Comparison of ENCODE assay signal across 16 mouse cellular contexts in genomic region chr11:6016797-6017395, GRCm38 (mm10). TPM values are rescaled to one million over a fixed set of nuclear protein-coding genes. Genes with fewer than 3 reads are reported as not detected.
DNase-seq lines count a peak whose midpoint lies in the region; ATAC-seq and TF ChIP-seq lines count a peak whose summit lies in the region.
"Had no signal": no experiment of that assay in that cellular context is flagged by ENCODE, and none has a peak within 500 bp of the region (broad histone marks: within the 10 kb centered on the region; RNA-seq: fewer than 3 reads in every experiment).

No protein-coding gene starts in this region.

- H3K27ac ChIP-seq in layer of hippocampus, adult 2 months, result peak overlapping the region; percentile 88
- H3K27ac ChIP-seq in midbrain, embryonic 13.5 days, result no peak overlapping the region
- no peak overlapping the region for H3K27ac ChIP-seq in midbrain, embryonic 11.5 days (ENCODE audit: low read depth, low read length)
- no peak overlapping the region for H3K27ac ChIP-seq in liver, embryonic 11.5 days (ENCODE audit: low read depth, low read length)
- H3K27ac ChIP-seq: hindbrain, embryonic 13.5 days; limb, embryonic 13.5 days; liver, embryonic 15.5 days; neural tube, embryonic 13.5 days; stomach, embryonic 15.5 days had no signal

- H3K4me1 ChIP-seq in midbrain, embryonic 13.5 days (replicated peaks), result peaks cover 9% of the 10 kb centered on the region; the same call in 1 of the 2 replicates
- H3K4me1 ChIP-seq in midbrain, embryonic 11.5 days (ENCODE audit: control insufficient read depth, insufficient read depth, low read length), result no peaks in the 10 kb centered on the region
- no peaks in the 10 kb centered on the region for H3K4me1 ChIP-seq in liver, embryonic 11.5 days (replicated peaks; ENCODE audit: control insufficient read depth, insufficient read depth, low read length)
- H3K4me1 ChIP-seq: limb, embryonic 13.5 days; liver, embryonic 15.5 days; stomach, embryonic 15.5 days had no signal

- WGBS in midbrain, embryonic 13.5 days, result 67% methylated on average over 9 of the region's 9 CpGs
- WGBS in midbrain, embryonic 11.5 days, result 70% methylated on average over 9 of the region's 9 CpGs
- WGBS in liver, embryonic 11.5 days, result 58% methylated on average over 9 of the region's 9 CpGs

- no peaks in the 10 kb centered on the region for H3K9me3 ChIP-seq in midbrain, embryonic 13.5 days
- H3K9me3 ChIP-seq in midbrain, embryonic 11.5 days (ENCODE audit: control insufficient read depth, low read length), result no peaks in the 10 kb centered on the region
- H3K9me3 ChIP-seq in liver, embryonic 11.5 days (ENCODE audit: control insufficient read depth, low read length), result no peaks in the 10 kb centered on the region
- H3K9me3 ChIP-seq: hindbrain, embryonic 13.5 days; limb, embryonic 13.5 days; liver, embryonic 15.5 days; stomach, embryonic 15.5 days had no signal

- H3K4me2 ChIP-seq in midbrain, embryonic 13.5 days (replicated peaks), result no peak overlapping the region
- H3K4me2 ChIP-seq in midbrain, embryonic 11.5 days, result no peak overlapping the region
- H3K4me2 ChIP-seq in liver, embryonic 11.5 days, result no peak overlapping the region
- H3K4me2 ChIP-seq: heart, embryonic 11.5 days; hindbrain, embryonic 13.5 days; limb, embryonic 13.5 days; liver, embryonic 15.5 days; neural tube, embryonic 13.5 days; stomach, embryonic 15.5 days had no signal

- no peaks in the 10 kb centered on the region for H3K27me3 ChIP-seq in midbrain, embryonic 13.5 days
- no peaks in the 10 kb centered on the region for H3K27me3 ChIP-seq in midbrain, embryonic 11.5 days (ENCODE audit: control insufficient read depth, insufficient read depth, low read length)
- no peaks in the 10 kb centered on the region for H3K27me3 ChIP-seq in liver, embryonic 11.5 days (replicated peaks; ENCODE audit: control insufficient read depth, insufficient read depth, low read length)
- H3K27me3 ChIP-seq: limb, embryonic 13.5 days; liver, embryonic 15.5 days; neural tube, embryonic 13.5 days; stomach, embryonic 15.5 days had no signal

- DNase-seq in cerebellum, adult 8-10 months, result peak; percentile 41
- no peak for DNase-seq in cerebellum, adult 9-10 months
- DNase-seq in layer of hippocampus, adult 2 months (ENCODE audit: low spot score in 2 of 2), result no peak
- DNase-seq in layer of hippocampus, adult 11-12 months (ENCODE audit: low spot score), result no peak
- no peak for DNase-seq in midbrain, embryonic 11.5 days (ENCODE audit: low spot score, missing footprints)
- DNase-seq in thymus, postnatal 36 days, result peak; percentile 34 to 62
- no peak for DNase-seq in liver, embryonic 11.5 days (ENCODE audit: low spot score)
- DNase-seq: kidney, adult 9 months; midbrain, embryonic 14.5 days had no signal

- no peak for TF ChIP-seq CTCF in layer of hippocampus, adult 2 months (conservative IDR thresholded peaks at IDR 0.05)

- peak overlapping the region; percentile 10; the same call in 1 of the 2 replicates for H3K9ac ChIP-seq in midbrain, embryonic 13.5 days (replicated peaks)
- H3K9ac ChIP-seq in midbrain, embryonic 11.5 days (ENCODE audit: low read length), result no peak overlapping the region
- H3K9ac ChIP-seq in liver, embryonic 11.5 days (ENCODE audit: low read depth, low read length), result no peak overlapping the region
- H3K9ac ChIP-seq: hindbrain, embryonic 13.5 days; limb, embryonic 13.5 days; liver, embryonic 15.5 days; neural tube, embryonic 13.5 days; stomach, embryonic 15.5 days had no signal

- peak overlapping the region; percentile 4; the same call in 1 of the 2 replicates for H3K4me3 ChIP-seq in layer of hippocampus, adult 2 months
- H3K4me3 ChIP-seq in midbrain, embryonic 13.5 days (replicated peaks), result no peak overlapping the region
- no peak overlapping the region for H3K4me3 ChIP-seq in midbrain, embryonic 11.5 days (ENCODE audit: low read depth, low read length)
- no peak overlapping the region for H3K4me3 ChIP-seq in liver, embryonic 11.5 days (ENCODE audit: low read depth, low read length)
- H3K4me3 ChIP-seq: hindbrain, embryonic 13.5 days; limb, embryonic 13.5 days; liver, embryonic 15.5 days; neural tube, embryonic 13.5 days; stomach, embryonic 15.5 days had no signal

- ATAC-seq in midbrain, embryonic 13.5 days, result no peak
- ATAC-seq in midbrain, embryonic 11.5 days (ENCODE audit: low FRiP score), result no peak
- ATAC-seq in liver, embryonic 11.5 days (replicated peaks; ENCODE audit: low FRiP score), result no peak

- H3K36me3 ChIP-seq in midbrain, embryonic 13.5 days, result peaks cover 1% of the 10 kb centered on the region; the same call in 1 of the 2 replicates
- H3K36me3 ChIP-seq in midbrain, embryonic 11.5 days (ENCODE audit: control insufficient read depth, insufficient read depth, low read length), result no peaks in the 10 kb centered on the region
- no peaks in the 10 kb centered on the region for H3K36me3 ChIP-seq in liver, embryonic 11.5 days (ENCODE audit: control insufficient read depth, insufficient read depth, low read length)
- H3K36me3 ChIP-seq: limb, embryonic 13.5 days had no signal

RNA-seq across cellular contexts. Expression of gene Camk2b, which starts 49.3 kb away (rescaled TPM):
- 1,000 to 10,000 TPM; 1,149 to 1,215 TPM for total RNA-seq in layer of hippocampus, adult 2 months (2021)
- polyA plus RNA-seq in midbrain, embryonic 13.5 days (2015; fragmentation: Nextera tagmentation; extraction: Ambion mirVana), result 45.6 and 47.0 TPM in 2 replicates
- polyA plus RNA-seq in midbrain, embryonic 11.5 days (2014; fragmentation: Nextera tagmentation; extraction: Ambion mirVana), result 2.4 and 2.5 TPM in 2 replicates
- polyA plus RNA-seq in liver, embryonic 11.5 days (2014; fragmentation: Nextera tagmentation; extraction: Ambion mirVana), result 0.99 and 1.0 TPM in 2 replicates

Comparison
In these comparisons a context has a peak if more than half of its experiments do, and no peak if none do; other contexts are left out.
1. DNase-seq: peak in cerebellum, adult 8-10 months (single experiment) and thymus, postnatal 36 days (2 of 2); none in cerebellum, adult 9-10 months (single experiment), layer of hippocampus, adult 2 months (0 of 2), layer of hippocampus, adult 11-12 months (single experiment), midbrain, embryonic 11.5 days (single experiment) and liver, embryonic 11.5 days (single experiment).
2. RNA of gene Camk2b, which starts 49.3 kb away (polyA plus RNA-seq): 45.6 to 47.0 TPM in midbrain, embryonic 13.5 days; 2.4 to 2.5 TPM in midbrain, embryonic 11.5 days and 0.99 to 1.0 TPM in liver, embryonic 11.5 days; every median in the first group is over 10 times any median in the second.